Mouse (Mus musculus): ENCODE results near the gene Klk1.

DNA sequence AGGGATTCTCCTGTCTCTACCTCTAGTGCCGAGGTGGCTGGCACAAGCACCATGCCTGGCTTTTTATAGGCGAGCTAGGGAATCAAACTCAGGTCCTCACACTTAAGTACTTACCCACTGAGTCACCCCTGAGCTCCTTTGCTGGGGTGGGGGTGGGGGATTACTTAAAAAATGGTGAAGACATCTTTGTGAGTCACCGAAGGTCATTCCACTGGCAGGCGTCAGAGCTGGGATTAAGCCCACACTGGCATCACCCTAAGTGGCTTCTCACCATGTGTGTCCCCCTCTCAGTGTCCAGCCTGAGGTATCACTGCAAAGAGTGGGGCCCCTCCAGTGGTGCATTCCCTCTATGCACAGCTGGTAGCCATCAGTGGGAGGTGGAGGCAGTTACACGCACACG, 35.2 kb downstream of the Klk1 start:
- no peak for TF ChIP-seq CTCF (conservative IDR thresholded peaks at IDR 0.05; ENCODE audit: insufficient read depth, insufficient read length, low read depth, low read length)
- TF ChIP-seq POLR2A (IDR thresholded peaks at IDR 0.05; ENCODE audit: low read depth, low read length), result no peak
